Mouse (Mus musculus): ENCODE data around the gene Tigd2.
A peak's percentile ranks its signal among the peaks of the same experiment; 100 is the strongest.

The Tigd2 gene

DNA sequence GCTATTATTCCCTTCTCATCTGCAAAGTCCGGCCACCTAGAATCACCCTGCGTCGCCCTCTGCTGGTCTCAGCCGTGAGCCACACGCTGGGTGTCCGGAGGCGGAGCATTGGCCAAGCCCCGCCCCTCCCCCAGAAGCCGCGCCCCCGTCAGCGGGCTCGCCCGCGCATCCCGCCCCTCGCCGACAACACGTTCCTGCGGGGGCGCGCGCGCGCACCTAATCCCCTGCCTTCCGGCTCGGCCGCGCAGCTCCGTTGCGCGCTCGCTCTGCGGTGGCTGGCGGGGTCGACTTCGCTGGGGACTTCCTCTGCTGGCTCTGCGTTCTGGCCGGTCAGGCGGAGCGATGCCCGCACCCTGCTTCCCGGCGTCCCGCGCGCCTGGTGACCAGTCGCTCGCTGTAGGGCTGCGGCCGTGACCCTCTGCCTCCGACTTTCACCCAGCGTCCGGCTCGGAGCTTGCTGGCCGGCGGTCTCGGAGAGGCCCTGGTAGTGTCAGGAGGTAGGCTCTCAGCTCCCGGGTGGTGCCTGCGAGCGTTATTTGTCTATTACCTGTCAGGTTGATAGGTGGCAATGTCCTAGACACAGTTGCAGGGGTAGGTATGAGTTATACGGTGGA is at the start of gene Tigd2:
Gene Tigd2, plus strand, starts transcription at position 186 of the 614 bp plus-strand sequence.
- DNase-seq (ENCODE audit: low spot score in 2 of 2) = peak; percentile 89 to 90

DNA sequence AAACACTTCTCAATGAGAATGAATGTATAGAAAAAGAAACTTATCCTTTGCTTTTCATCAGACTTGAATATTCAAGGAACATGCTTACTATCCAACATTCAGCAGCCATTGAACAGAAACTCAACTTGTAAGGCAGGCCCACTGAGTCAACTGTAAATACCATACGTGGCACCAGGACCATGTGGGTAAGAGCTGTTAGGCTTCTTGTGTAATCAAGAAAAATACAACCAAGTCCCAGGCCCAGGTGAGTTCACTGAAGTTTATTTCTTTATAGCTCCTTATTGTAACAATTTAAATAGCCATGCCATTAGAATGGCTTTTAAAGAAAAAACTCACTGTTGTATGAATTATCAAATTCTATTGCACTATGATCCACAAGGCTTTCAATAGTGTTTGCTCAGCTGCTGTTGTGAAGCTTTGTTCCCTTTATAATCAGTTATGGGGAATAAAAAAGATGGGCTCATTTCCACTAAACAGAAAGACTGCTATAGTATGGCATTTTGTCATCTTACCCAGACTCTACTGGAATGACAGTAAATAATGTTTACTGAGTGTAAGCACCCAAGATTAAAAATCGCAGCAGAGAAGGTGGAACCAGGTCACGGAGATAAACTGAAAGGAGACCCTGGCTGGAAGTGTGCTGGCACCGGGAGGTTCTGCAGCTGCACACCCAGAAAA is 46.7 kb upstream of the Tigd2 start:
- no peak for DNase-seq (ENCODE audit: low spot score in 2 of 2)

DNA sequence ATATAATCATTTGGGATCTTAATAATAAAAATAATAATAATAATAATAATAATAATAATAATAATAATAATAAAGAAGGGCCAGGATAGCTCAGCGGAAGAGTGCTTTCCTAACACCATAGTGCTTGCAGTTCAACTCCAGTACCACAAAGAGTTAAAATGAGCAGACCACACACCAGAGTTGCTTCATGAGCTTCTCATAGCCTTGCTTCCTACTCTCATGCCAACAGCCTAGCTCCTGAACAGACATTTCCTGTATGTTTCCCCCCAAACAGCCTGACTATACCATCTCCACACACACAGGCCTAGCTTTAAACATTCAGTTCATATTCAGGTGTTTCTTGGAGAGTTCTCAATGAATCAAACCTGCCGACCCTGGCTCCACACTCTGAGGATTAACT is 45.8 kb upstream of the Tigd2 start:
- DNase-seq (ENCODE audit: low spot score in 2 of 2) = no peak

DNA sequence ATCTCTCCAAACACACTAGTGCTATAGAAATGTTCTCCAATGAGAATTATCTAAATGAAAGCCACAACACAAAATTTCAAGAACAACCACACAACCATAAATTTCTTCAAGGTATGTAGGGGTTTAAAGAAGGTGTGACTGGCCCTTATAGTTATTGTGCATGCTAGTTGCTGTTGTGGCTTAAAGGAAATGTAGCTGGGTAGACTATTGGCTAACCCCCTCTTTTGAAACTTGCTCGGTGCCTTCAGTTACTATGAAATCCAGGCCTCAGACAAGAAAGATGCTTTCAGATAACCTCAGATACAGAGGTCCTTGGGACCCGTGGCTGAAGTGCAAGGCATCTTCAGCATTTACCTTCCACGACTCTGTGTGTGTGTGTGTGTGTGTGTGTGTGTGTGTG is 45.3 kb upstream of the Tigd2 start:
- DNase-seq (ENCODE audit: low spot score in 2 of 2) = no peak

DNA sequence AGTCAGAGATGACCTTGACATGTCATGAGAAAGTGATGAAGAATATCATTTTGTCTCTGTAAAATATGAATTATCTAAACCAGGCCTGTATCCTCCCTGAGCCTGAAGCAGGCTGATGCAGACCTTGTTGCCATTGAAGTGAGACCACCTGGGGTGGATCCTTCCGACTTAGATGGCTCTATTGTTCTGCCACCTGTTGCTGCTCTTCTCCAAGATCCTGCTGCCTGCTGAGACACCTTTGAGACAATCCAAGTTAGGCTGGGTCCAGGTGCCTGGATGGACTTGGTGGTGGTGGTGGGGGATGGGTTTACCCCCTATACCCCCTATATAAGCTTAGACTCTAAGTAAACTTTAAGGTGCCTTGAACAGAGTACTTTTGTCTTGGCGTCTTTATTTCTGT is 39.7 kb upstream of the Tigd2 start:
- no peak for DNase-seq (ENCODE audit: low spot score in 2 of 2)

DNA sequence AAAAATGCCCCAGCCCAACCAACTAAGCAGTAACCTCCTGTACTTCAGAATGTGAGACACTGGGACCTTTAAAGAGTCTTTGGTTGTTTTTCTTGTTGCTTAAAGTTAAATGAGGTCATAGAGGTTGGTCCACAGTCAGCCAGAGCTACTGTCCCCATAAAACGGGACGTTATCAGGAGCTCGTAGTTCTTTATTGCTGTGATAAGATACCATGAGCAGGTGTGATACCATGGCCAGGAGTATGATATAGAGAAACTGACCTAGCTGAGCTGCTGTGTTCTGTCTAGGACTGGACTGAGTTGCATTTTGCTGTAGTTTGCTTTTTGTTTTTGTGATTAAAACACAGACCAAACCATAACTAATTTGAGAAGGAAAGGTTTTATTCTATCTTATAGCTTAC is 37.4 kb upstream of the Tigd2 start:
- no peak for DNase-seq (ENCODE audit: low spot score in 2 of 2)

DNA sequence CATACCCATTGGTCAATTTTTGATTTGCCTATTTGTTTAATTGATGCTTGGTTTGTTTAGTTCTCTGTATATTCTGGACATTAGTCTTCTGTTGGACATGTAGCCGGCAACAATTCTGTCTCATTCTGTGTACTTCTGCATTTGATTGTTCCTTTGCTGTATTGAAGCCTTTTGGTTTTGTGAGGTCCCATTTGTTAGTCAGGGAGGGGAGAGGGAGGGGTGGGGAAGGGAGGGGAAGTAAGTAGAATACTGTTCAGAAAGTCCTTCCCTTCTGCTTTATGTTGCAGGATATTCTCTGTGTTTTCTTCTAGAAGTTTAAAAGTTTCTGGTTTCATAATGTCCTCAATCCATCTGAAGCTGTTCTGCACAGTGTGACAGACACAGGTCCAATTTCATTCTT is 34.7 kb upstream of the Tigd2 start:
- no peak for DNase-seq (ENCODE audit: low spot score in 2 of 2)

DNA sequence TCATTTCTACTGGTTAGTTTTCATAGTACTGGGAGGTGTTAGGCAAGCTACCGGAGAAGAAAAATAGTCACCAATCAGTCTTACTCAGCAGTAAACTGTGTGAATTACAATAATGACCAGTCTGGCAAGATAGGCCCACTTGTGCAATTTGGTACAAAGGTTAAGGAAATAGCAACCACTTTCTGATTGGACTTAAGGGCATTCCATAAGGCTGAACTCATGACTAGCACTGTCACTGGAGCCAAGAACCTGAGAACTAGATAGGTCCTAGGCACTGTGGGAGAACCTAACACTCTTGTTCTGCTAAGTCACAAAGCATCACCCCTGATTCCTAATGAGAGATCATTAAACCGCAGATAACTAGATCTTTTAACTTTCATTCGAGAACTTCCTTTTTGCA is 30.6 kb upstream of the Tigd2 start:
- DNase-seq (ENCODE audit: low spot score in 2 of 2) = no peak

DNA sequence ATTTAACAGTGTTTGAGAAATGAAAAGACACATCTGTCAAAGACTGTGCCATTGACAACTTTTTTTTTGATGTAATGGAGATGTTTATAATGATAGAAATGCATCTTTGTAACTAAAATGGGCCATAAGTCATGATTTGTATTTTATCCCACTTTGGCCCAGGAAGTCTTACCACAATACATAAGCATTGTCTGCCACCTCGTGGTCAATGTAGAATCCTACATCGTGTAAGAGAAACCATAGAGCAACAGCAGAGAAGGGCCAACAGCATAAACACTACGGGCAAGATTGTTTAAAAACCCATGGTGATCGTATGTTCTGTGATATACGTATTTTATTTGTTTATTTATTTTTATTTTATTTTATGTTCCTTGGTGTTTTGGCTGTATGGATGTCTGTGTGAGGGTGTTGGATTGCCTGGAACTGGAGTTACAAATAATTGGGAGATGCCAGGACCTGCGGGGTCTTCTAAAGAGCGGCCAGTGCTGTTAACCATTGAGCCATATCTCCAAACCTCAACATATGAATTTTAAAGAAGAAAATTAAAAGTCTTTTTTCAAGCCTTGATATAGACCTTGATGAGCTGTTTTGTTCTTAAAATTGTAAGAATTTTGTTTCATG is 28.2 kb upstream of the Tigd2 start:
- DNase-seq (ENCODE audit: low spot score in 2 of 2) = peak; percentile 43 to 64

DNA sequence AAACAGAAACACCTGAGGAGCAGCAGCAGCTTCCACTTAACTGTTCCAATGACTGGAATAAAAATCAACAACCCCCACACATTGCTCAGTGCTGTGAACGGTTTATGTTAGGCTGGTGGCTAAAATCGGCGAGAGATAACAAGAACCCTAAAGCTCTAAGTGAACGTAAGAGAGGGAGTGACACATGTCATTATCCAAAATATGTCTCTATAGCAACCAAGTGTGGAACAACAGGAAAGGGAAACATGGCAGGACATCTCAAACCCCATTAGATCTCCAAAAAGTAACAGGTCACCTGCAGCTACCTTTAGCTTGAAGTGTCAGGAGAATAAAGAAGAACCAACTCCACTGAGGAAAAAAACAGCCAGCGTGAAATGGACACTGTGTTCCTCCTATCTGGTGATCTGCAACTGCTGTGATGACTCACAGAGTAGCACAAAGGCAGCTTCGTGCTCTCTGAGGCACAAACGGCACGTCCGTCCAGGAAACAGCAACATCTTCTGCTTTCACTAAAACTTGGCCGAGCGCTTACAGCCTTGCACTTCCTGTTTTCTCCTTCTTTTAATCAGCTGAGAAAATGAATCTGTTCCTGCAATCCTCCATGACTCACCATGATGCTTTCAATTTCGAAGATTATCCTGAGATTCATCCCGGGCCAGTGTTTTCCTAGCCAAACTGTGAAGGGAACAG is 23.5 kb upstream of the Tigd2 start:
- DNase-seq (ENCODE audit: low spot score in 2 of 2) = peak; percentile 74 to 77

DNA sequence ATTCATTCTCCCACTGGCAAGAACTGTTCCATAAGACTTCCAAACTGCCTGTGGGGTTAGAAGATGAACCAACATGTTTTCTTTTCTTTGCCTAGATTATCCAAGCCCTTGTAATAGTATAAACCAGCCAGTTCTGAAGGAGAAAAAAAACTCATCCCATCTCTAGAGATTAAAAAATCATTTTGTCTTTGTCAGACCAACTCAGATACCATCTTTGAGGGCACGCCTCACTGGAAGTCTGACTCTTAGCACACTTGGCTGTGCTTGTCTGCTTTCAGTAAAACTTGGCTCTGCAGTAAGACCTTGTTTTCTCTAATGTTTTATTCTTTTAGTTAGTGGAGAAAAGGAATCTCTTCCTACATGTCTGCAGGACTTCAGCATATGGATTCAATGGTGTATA is 18.7 kb upstream of the Tigd2 start:
- no peak for DNase-seq (ENCODE audit: low spot score in 2 of 2)

DNA sequence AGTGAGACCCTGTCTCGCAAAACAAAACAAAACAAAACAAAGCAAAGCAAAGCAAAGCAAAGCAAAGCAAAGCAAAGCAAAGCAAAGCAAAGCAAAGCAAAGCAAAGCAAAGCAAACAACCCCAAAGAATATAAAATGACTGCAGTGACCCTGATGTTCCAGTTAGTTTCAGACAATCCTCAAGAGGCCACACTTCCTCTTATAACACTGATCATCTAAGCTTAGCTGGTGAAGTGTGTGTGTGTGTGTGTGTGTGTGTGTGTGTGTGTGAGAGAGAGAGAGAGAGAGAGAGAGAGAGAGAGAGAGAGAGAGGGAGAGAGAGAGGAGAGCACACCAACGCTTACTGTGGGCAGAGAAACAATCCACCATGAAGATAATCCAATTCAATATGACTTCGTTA is 14.2 kb upstream of the Tigd2 start:
- DNase-seq (ENCODE audit: low spot score in 2 of 2) = peak; percentile 27 to 63

DNA sequence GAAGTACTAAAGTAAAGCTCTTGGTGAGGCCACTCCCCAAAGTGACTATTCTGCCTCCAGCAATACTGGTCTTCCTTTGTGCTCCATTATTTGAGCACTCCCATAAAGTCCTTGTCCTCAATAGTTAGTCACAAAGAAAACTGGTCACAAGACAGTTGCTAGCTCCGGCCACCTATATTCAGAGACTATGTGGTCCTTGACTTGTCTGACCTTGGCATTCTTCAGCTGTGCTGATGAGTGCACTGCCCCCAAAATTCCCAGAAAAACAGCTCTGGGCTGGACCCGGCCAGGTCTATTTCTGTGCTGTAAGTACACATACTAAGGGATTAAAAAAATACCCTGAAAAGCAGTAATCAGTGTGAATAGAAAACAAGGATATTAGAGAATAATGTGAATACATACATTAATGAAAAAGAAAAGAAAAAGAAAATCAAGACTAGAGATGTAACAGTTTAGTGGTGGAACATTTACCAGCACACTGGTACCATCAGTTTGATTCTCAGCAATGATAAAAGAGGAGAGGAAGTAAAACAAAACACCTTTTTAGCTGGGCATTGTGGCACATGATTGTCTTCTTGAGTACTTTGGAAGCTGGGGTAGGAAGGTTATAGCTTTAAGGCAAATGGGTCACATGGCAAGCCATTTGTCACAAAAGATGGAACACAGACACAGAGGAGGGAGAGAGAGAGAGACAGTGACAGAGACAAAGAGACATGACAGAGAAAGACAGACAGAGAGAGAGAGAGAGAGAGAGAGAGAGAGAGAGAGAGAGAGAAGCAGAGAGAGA is 12.6 kb upstream of the Tigd2 start:
- DNase-seq (ENCODE audit: low spot score in 2 of 2) = no peak

DNA sequence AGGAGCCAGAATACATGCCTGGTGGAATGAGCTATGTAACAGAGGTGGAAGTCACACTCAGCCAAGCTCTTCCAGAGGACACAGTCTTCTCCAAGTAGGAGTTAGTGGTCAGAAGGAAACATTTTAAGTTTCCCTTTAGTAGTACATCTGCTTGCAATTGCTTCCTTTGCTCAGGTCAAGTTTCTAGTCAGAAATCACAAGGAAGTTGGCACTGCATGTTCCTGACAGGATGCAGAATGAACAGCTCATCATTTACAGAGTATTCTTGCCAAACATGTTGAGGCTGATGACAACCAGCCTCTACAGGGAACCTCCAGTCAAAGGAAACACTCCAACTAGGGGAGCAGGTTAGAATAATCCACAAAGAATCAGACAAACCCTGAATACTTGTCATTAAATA is 11.9 kb upstream of the Tigd2 start:
- no peak for DNase-seq (ENCODE audit: low spot score in 2 of 2)

DNA sequence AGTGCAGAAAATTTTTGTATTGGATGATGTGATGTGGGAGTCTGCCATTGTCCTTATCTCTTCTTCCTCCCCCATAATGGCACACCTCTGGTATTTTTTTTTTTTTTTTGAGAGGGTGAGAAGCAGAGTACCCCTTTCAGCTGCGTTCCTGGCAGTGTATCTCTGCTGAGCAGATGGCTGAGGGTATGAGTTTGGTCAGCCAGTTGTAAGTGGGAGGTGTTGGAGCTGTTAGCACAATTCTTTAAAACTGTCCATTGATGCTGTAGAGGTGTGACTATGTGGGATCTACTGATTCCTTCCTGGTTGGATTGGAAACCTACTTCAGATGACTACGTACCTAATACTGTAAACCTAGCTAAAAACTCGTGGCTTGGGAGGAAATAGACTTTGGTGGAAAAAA is 10.3 kb upstream of the Tigd2 start:
- no peak for DNase-seq (ENCODE audit: low spot score in 2 of 2)

DNA sequence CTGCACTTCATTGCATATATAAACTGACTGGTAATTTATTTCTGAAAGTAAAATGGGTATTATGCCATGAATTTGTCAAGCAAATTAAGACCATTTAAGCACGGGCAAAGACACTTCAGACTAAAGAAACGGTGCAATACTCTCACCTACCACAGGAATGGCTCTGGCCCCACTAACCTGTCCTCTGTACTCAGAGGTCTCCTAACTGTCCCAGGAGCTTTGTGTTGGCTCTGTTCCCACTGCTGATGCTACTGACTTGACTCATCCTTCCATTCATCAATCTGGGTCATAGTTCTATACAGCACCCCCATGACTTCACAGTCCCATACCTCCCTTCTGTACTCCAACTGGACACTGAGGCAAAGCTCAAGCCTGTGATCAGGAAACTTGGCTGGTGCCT is 9.6 kb upstream of the Tigd2 start:
- no peak for DNase-seq (ENCODE audit: low spot score in 2 of 2)

DNA sequence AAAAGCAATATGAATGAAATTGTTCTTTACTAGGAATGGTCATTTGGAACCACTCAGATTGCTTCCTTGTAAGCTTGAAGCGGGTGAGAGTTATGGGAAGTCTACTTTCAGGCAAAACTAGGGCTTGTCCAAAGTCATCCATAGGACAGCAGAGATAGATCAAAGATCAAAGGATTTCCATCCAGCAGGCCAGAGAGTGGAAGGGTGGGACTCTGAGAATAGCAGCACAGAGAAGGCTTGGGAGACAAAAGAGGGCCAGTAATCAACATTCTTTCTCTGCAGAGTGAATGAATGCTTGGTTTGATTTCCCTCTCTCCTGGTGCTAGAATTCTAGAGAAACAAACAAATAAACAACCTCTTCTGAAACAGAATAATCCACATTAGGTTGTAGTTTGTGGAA is 1.1 kb upstream of the Tigd2 start:
- DNase-seq (ENCODE audit: low spot score in 2 of 2) = no peak

DNA sequence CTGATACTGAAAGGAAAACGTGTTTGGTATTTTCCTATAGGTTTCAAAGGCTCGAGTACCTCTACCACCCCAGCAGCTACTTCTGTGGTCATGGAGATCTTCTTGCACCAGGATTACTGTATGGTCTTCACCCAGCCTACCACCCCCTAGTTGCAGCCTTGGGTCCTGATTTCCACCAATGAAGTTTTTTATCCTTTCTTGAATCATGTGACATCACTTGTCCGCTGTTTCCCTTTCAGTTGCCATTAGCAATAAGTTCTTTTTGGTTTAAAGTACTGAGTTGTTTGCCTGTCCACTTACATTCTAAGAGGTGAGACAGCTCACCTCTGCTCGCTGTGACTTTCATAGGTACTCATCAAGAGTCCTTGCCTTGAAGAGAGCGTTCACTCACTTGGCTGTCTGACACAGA is 633 bp downstream of the Tigd2 start:
- DNase-seq (ENCODE audit: low spot score in 2 of 2) = peak; percentile 35 to 48

DNA sequence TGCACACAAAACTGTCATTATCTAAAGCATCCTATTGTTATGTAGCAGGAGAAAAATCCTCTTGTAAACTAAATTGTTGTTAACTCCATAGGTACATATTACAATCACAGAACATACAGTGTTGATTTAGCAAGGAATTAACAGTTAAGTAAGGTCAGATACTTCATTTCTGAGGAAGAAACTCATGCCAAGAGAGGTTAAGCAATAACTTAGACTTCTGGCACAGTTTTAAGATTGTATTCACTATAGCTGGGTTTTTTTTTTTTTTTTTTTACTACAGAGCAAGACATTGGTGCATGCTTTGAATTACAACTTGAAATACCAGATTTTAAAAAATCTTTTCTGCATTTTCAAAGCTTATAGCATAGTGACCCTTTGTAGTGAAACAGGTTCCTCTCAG is 24.5 kb downstream of the Tigd2 start:
- no peak for DNase-seq (ENCODE audit: low spot score in 2 of 2)

DNA sequence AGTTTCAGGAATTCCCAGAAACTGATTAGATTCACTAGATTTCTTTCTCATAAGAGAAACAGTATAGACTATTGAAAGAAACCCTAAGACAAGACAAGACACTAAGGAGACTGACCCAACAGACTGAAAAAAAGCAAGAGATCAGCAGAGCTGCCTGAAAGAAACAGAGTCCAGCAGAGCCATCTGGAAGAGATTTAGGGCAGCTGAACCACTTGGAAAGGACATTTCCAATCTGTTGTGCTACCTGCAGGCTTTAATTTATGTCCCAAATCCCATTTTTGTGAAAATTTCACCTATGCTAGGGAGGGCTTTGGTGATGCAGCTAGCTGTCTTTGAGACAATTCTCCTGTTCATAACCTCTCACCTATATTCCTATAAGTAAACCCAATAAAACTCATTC is 25.0 kb downstream of the Tigd2 start:
- no peak for DNase-seq (ENCODE audit: low spot score in 2 of 2)

DNA sequence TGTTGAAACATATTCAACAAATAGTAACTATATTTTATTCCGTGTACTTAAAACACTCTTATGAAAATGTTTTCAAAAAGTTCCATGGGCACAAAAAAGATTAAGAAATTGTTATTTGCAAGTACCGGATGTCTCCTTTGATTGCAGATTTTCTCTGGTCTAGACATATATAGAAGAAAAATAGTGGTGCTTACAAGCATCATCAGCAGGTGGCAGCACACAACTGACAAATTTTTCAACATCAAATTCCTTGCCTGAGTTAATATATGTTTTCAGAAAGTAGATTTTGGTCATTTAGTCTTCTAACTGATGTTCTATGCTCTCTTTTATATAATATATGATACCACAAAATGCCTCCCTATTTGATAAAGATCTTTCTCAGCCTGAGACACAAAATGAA is 41.0 kb downstream of the Tigd2 start:
- no peak for DNase-seq (ENCODE audit: low spot score in 2 of 2)

DNA sequence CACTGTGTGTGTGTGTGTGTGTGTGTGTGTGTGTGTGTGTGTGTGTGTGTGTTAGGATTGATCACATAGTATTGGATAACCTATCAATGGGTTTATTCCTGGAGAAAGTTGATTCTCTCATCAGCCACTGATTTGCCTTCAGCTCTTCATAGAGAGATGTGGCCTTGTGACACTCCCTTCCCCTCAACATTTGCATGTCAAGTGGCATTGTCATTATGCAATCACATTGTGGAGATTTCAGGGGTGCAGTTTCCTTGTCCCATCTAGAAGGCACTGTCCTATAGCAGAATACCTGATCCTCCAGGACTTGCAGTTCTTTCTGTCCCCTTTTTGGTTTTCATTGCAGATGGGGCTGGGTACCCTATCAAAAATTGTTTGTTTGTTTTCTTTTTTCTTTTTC is 41.9 kb downstream of the Tigd2 start:
- no peak for DNase-seq (ENCODE audit: low spot score in 2 of 2)

Measured in spleen, postnatal 36 days (tissue).